8 mouse cellular contexts compared by ENCODE assay signal in the genomic region with DNA sequence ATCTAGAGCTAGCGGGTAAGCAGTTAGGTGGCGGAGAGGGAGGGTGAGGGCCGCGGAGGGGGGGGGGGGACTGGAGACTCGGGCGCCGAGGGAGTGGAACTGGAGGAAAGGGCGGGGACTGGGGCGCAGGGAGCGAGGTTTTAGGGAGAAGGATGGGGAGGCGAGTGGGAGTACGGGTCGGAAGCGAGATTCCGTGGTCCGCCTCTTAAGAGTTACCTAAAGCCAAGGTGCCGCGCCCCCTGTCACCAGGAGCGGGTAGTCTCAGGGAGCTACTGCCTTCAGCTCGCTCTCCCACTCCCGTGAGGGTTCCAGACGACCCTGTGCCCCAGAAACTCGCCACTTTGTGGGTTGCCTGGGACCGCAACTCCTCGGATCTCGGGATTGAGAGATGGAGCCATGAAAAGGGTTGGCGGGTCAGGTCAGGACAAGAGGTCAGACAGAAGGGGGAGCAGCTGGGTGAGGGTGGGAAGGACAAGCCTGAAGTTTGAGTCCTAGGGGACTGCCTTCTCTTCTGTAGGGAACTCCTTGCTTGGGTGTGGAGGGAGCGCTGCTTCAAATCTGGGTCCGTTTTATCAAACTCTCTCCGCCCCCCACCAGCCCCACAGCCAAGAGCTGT. TPM values are rescaled to one million over a fixed set of nuclear protein-coding genes. Genes with fewer than 3 reads are reported as not detected.
DNase-seq lines count a peak whose midpoint lies in the region; ATAC-seq and TF ChIP-seq lines count a peak whose summit lies in the region.

No protein-coding gene starts in this region.

- no peak for DNase-seq in kidney, adult 18-20 months
- DNase-seq in limb, embryonic 14.5 days (ENCODE audit: low spot score) = peak; percentile 58
- DNase-seq in thymus, postnatal 4 days = peak; percentile 84
- no peak for DNase-seq in right cerebral cortex, postnatal 25 days

- H3K27ac ChIP-seq in kidney, embryonic 14.5 days (ENCODE audit: low read depth, low read length) = peak overlapping the region; percentile 32; the same call in 1 of the 2 replicates
- H3K27ac ChIP-seq in bone marrow, adult 2 months (ENCODE audit: control insufficient read depth, insufficient read depth, low read depth, low read length, poor library complexity) = peak overlapping the region; percentile 95; the same call in 1 of the 2 replicates
- H3K27ac ChIP-seq in forebrain, embryonic 15.5 days (replicated peaks) = peak overlapping the region; percentile 18; the same call in 1 of the 2 replicates
- peak overlapping the region; percentile 92 for H3K27ac ChIP-seq in limb, embryonic 14.5 days (replicated peaks; ENCODE audit: low read depth, low read length)
- peak overlapping the region; percentile 13; the same call in 1 of the 2 replicates for H3K27ac ChIP-seq in midbrain, embryonic 16.5 days (ENCODE audit: low read length)

- H3K36me3 ChIP-seq in kidney, embryonic 14.5 days (ENCODE audit: control insufficient read depth, insufficient read depth, low read length) = peaks cover 21% of the 10 kb centered on the region
- peaks cover 6% of the 10 kb centered on the region for H3K36me3 ChIP-seq in forebrain, embryonic 15.5 days
- peaks cover 25% of the 10 kb centered on the region for H3K36me3 ChIP-seq in limb, embryonic 14.5 days (ENCODE audit: control insufficient read depth, insufficient read depth, low read length)
- no peaks in the 10 kb centered on the region; the same call in 1 of the 2 replicates for H3K36me3 ChIP-seq in midbrain, embryonic 16.5 days (ENCODE audit: control insufficient read depth, insufficient read depth, low read length)

- no peak; the same call in 1 of the 2 replicates for ATAC-seq in kidney, embryonic 14.5 days (ENCODE audit: low FRiP score, low TSS enrichment)
- ATAC-seq in forebrain, embryonic 15.5 days (replicated peaks) = no peak
- no peak for ATAC-seq in limb, embryonic 14.5 days (ENCODE audit: low FRiP score, low read depth)
- no peak for ATAC-seq in midbrain, embryonic 16.5 days

- 0% methylated on average over 25 of the region's 30 CpGs for WGBS in kidney, embryonic 14.5 days
- WGBS in bone marrow, adult 2 months = 1% methylated on average over 28 of the region's 30 CpGs
- WGBS in forebrain, embryonic 15.5 days = under 1% methylated on average over 26 of the region's 30 CpGs
- under 1% methylated on average over 21 of the region's 30 CpGs for WGBS in limb, embryonic 14.5 days
- WGBS in midbrain, embryonic 16.5 days = under 1% methylated on average over 21 of the region's 30 CpGs

- H3K4me2 ChIP-seq in kidney, embryonic 14.5 days (replicated peaks; ENCODE audit: low read depth, low read length) = peak overlapping the region; percentile 86
- H3K4me2 ChIP-seq in forebrain, embryonic 15.5 days (replicated peaks) = peak overlapping the region; percentile 89
- peak overlapping the region; percentile 94 for H3K4me2 ChIP-seq in limb, embryonic 14.5 days (replicated peaks; ENCODE audit: low read depth, low read length, severe bottlenecking)
- peak overlapping the region; percentile 94 for H3K4me2 ChIP-seq in midbrain, embryonic 16.5 days (ENCODE audit: low read length)

- H3K4me3 ChIP-seq in kidney, embryonic 14.5 days (ENCODE audit: low read length) = peak overlapping the region; percentile 63
- H3K4me3 ChIP-seq in bone marrow, adult 2 months (replicated peaks; ENCODE audit: control insufficient read depth, low read depth, low read length) = peak overlapping the region; percentile 82
- peak overlapping the region; percentile 65 for H3K4me3 ChIP-seq in forebrain, embryonic 15.5 days
- peak overlapping the region; percentile 68 for H3K4me3 ChIP-seq in limb, embryonic 14.5 days (replicated peaks; ENCODE audit: low read length)
- H3K4me3 ChIP-seq in midbrain, embryonic 16.5 days (ENCODE audit: low read depth, low read length) = peak overlapping the region; percentile 68

- H3K9me3 ChIP-seq in kidney, embryonic 14.5 days (ENCODE audit: control insufficient read depth, low read length) = no peaks in the 10 kb centered on the region
- no peaks in the 10 kb centered on the region for H3K9me3 ChIP-seq in forebrain, embryonic 15.5 days
- H3K9me3 ChIP-seq in limb, embryonic 14.5 days (ENCODE audit: control insufficient read depth, low read length) = no peaks in the 10 kb centered on the region
- no peaks in the 10 kb centered on the region for H3K9me3 ChIP-seq in midbrain, embryonic 16.5 days (replicated peaks; ENCODE audit: control insufficient read depth, low read length, poor library complexity, severe bottlenecking)

- TF ChIP-seq POLR2A in bone marrow, adult 2 months (IDR thresholded peaks at IDR 0.05; ENCODE audit: borderline replicate concordance, control insufficient read depth, low read depth, low read length) = no peak
- no peak for TF ChIP-seq POLR2A in limb, embryonic 14.5 days (IDR thresholded peaks at IDR 0.05; ENCODE audit: borderline replicate concordance, extremely low read depth, insufficient read depth, insufficient read length)

- peaks cover 31% of the 10 kb centered on the region for H3K4me1 ChIP-seq in kidney, embryonic 14.5 days (ENCODE audit: control insufficient read depth, insufficient read depth, low read length)
- H3K4me1 ChIP-seq in bone marrow, adult 2 months (ENCODE audit: control insufficient read depth, insufficient read depth, low read length) = no peaks in the 10 kb centered on the region; the same call in 1 of the 2 replicates
- peaks cover 48% of the 10 kb centered on the region for H3K4me1 ChIP-seq in forebrain, embryonic 15.5 days
- H3K4me1 ChIP-seq in limb, embryonic 14.5 days (ENCODE audit: control insufficient read depth, insufficient read depth, low read length) = peaks cover 41% of the 10 kb centered on the region
- H3K4me1 ChIP-seq in midbrain, embryonic 16.5 days (ENCODE audit: control insufficient read depth, insufficient read depth, low read length) = peaks cover 30% of the 10 kb centered on the region

- no peaks in the 10 kb centered on the region for H3K27me3 ChIP-seq in kidney, embryonic 14.5 days (ENCODE audit: control insufficient read depth, insufficient read depth, low read length)
- no peaks in the 10 kb centered on the region for H3K27me3 ChIP-seq in forebrain, embryonic 15.5 days
- H3K27me3 ChIP-seq in limb, embryonic 14.5 days (ENCODE audit: control insufficient read depth, insufficient read depth, low read length) = no peaks in the 10 kb centered on the region
- H3K27me3 ChIP-seq in midbrain, embryonic 16.5 days (ENCODE audit: control insufficient read depth, insufficient read depth, low read depth, low read length) = no peaks in the 10 kb centered on the region; the same call in 1 of the 2 replicates

- peak; percentile 17; the same call in 1 of the 2 replicates for TF ChIP-seq CTCF in bone marrow, adult 2 months (IDR thresholded peaks at IDR 0.05; ENCODE audit: control insufficient read depth, insufficient read depth, low read length)

- H3K9ac ChIP-seq in kidney, embryonic 14.5 days (ENCODE audit: low read depth, low read length) = peak overlapping the region; percentile 66
- H3K9ac ChIP-seq in forebrain, embryonic 15.5 days (replicated peaks) = peak overlapping the region; percentile 63
- H3K9ac ChIP-seq in limb, embryonic 14.5 days (ENCODE audit: low read depth, low read length, severe bottlenecking) = peak overlapping the region; percentile 67
- H3K9ac ChIP-seq in midbrain, embryonic 16.5 days (ENCODE audit: low read depth, low read length) = peak overlapping the region; percentile 69

RNA-seq across cellular contexts. Expression of a gene that starts 1.9 kb away (rescaled TPM):
- 21.6 and 26.8 TPM in 2 replicates for polyA plus RNA-seq in kidney, embryonic 14.5 days (2014; fragmentation: Nextera tagmentation; extraction: Ambion mirVana)
- polyA plus RNA-seq in bone marrow, adult 2 months (2011; ENCODE audit: insufficient read depth, insufficient read length, low replicate concordance, missing spikeins) = 13.6 and 42.9 TPM in 2 replicates
- 18.5 and 23.7 TPM in 2 replicates for polyA plus RNA-seq in forebrain, embryonic 15.5 days (2015; fragmentation: Nextera tagmentation; extraction: Ambion mirVana)
- polyA plus RNA-seq in limb, embryonic 14.5 days (2012; rRNA removed) = 69.1 and 84.1 TPM in 2 replicates
- 30.0 and 37.1 TPM in 2 replicates for polyA plus RNA-seq in limb, embryonic 14.5 days (2014; fragmentation: Nextera tagmentation; extraction: Ambion mirVana)
- polyA plus RNA-seq in midbrain, embryonic 16.5 days (2015; fragmentation: Nextera tagmentation; extraction: Ambion mirVana) = 22.2 and 23.7 TPM in 2 replicates

RNA-seq across cellular contexts. Expression of a gene that starts 2.2 kb away (rescaled TPM):
- 45.5 and 60.2 TPM in 2 replicates for polyA plus RNA-seq in kidney, embryonic 14.5 days (2014; fragmentation: Nextera tagmentation; extraction: Ambion mirVana)
- polyA plus RNA-seq in bone marrow, adult 2 months (2011; ENCODE audit: insufficient read depth, insufficient read length, low replicate concordance, missing spikeins) = 28.2 and 54.7 TPM in 2 replicates
- 106 and 114 TPM in 2 replicates for polyA plus RNA-seq in forebrain, embryonic 15.5 days (2015; fragmentation: Nextera tagmentation; extraction: Ambion mirVana)
- polyA plus RNA-seq in limb, embryonic 14.5 days (2012; rRNA removed) = 127 and 165 TPM in 2 replicates
- 51.7 TPM in 2 replicates for polyA plus RNA-seq in limb, embryonic 14.5 days (2014; fragmentation: Nextera tagmentation; extraction: Ambion mirVana)
- polyA plus RNA-seq in midbrain, embryonic 16.5 days (2015; fragmentation: Nextera tagmentation; extraction: Ambion mirVana) = 130 and 149 TPM in 2 replicates

RNA-seq across cellular contexts. Expression of a gene that starts 12.3 kb away (rescaled TPM):
- polyA plus RNA-seq in kidney, embryonic 14.5 days (2014; fragmentation: Nextera tagmentation; extraction: Ambion mirVana) = 0.57 and 0.60 TPM in 2 replicates
- not detected in 2 replicates for polyA plus RNA-seq in bone marrow, adult 2 months (2011; ENCODE audit: insufficient read depth, insufficient read length, low replicate concordance, missing spikeins)
- polyA plus RNA-seq in forebrain, embryonic 15.5 days (2015; fragmentation: Nextera tagmentation; extraction: Ambion mirVana) = 0.22 and 0.59 TPM in 2 replicates
- polyA plus RNA-seq in limb, embryonic 14.5 days (2012; rRNA removed) = 3.0 and 6.2 TPM in 2 replicates
- polyA plus RNA-seq in limb, embryonic 14.5 days (2014; fragmentation: Nextera tagmentation; extraction: Ambion mirVana) = 0.36 and 1.2 TPM in 2 replicates
- 0.24 TPM in 1 of 2 replicates, not detected in the other for polyA plus RNA-seq in midbrain, embryonic 16.5 days (2015; fragmentation: Nextera tagmentation; extraction: Ambion mirVana)

RNA-seq across cellular contexts. Expression of a gene that starts 19.6 kb away (rescaled TPM):
- 104 and 105 TPM in 2 replicates for polyA plus RNA-seq in kidney, embryonic 14.5 days (2014; fragmentation: Nextera tagmentation; extraction: Ambion mirVana)
- polyA plus RNA-seq in bone marrow, adult 2 months (2011; ENCODE audit: insufficient read depth, insufficient read length, low replicate concordance, missing spikeins) = 54.3 and 81.0 TPM in 2 replicates
- polyA plus RNA-seq in forebrain, embryonic 15.5 days (2015; fragmentation: Nextera tagmentation; extraction: Ambion mirVana) = 90.6 and 91.4 TPM in 2 replicates
- 295 and 397 TPM in 2 replicates for polyA plus RNA-seq in limb, embryonic 14.5 days (2012; rRNA removed)
- polyA plus RNA-seq in limb, embryonic 14.5 days (2014; fragmentation: Nextera tagmentation; extraction: Ambion mirVana) = 113 and 120 TPM in 2 replicates
- polyA plus RNA-seq in midbrain, embryonic 16.5 days (2015; fragmentation: Nextera tagmentation; extraction: Ambion mirVana) = 93.0 and 96.2 TPM in 2 replicates

RNA-seq across cellular contexts. Expression of a gene that starts 22.1 kb away (rescaled TPM):
- 23.8 and 25.7 TPM in 2 replicates for polyA plus RNA-seq in kidney, embryonic 14.5 days (2014; fragmentation: Nextera tagmentation; extraction: Ambion mirVana)
- 14.4 and 22.1 TPM in 2 replicates for polyA plus RNA-seq in bone marrow, adult 2 months (2011; ENCODE audit: insufficient read depth, insufficient read length, low replicate concordance, missing spikeins)
- polyA plus RNA-seq in forebrain, embryonic 15.5 days (2015; fragmentation: Nextera tagmentation; extraction: Ambion mirVana) = 39.4 and 40.1 TPM in 2 replicates
- 29.8 and 35.5 TPM in 2 replicates for polyA plus RNA-seq in limb, embryonic 14.5 days (2012; rRNA removed)
- 23.2 and 23.5 TPM in 2 replicates for polyA plus RNA-seq in limb, embryonic 14.5 days (2014; fragmentation: Nextera tagmentation; extraction: Ambion mirVana)
- 60.1 and 63.2 TPM in 2 replicates for polyA plus RNA-seq in midbrain, embryonic 16.5 days (2015; fragmentation: Nextera tagmentation; extraction: Ambion mirVana)

Comparison
In these comparisons a context has a peak if more than half of its experiments do, and no peak if none do; other contexts are left out.
1. H3K27ac ChIP-seq: peak in every context shown above with its lines; median percentile 95 in bone marrow, adult 2 months; 92 in limb, embryonic 14.5 days; 32 in kidney, embryonic 14.5 days; 18 in forebrain, embryonic 15.5 days; 13 in midbrain, embryonic 16.5 days.
2. DNase-seq: peak in limb, embryonic 14.5 days (single experiment) and thymus, postnatal 4 days (single experiment); none in kidney, adult 18-20 months (single experiment) and right cerebral cortex, postnatal 25 days (single experiment).
3. Peak in every context shown above with its lines, with median percentiles within 50 percentile points of each other: H3K4me2 ChIP-seq, H3K4me3 ChIP-seq and H3K9ac ChIP-seq.